Mouse (Mus musculus) small intestine, adult 2 months (tissue): ENCODE measurements around the gene Rpl39. TPM values are rescaled to one million over a fixed set of nuclear protein-coding genes. Genes with fewer than 3 reads are reported as not detected.

Experiments used
- H3K27ac ChIP-seq: fragments of 200-500 bp; 2 replicates; pipeline ENCODE4 v1.5.1; 2012; ENCODE audit warnings: low read depth, low read length, control low read depth, inconsistent platforms; ENCODE audit not compliant: insufficient read depth
- H3K27me3 ChIP-seq: fragments of 200-500 bp; 2 replicates; pipeline ENCODE4 v1.6.1; 2012; ENCODE audit warnings: mild to moderate bottlenecking, moderate library complexity, low read length, inconsistent platforms; ENCODE audit not compliant: control insufficient read depth, insufficient read depth
- H3K36me3 ChIP-seq: fragments of 200-500 bp; 2 replicates; pipeline ENCODE4 v1.6.1; 2012; ENCODE audit warnings: mild to moderate bottlenecking, low read length, control low read depth, inconsistent platforms; ENCODE audit not compliant: control insufficient read depth, insufficient read depth
- H3K4me1 ChIP-seq: fragments of 200-500 bp; 2 replicates; pipeline ENCODE4 v1.6.1; 2012; ENCODE audit warnings: low read length, inconsistent platforms, mixed read lengths; ENCODE audit not compliant: control insufficient read depth, insufficient read depth, insufficient read length
- H3K4me3 ChIP-seq: fragments of 200-500 bp; 2 replicates; pipeline ENCODE4 v1.5.1; 2012; ENCODE audit warnings: low read depth, mild to moderate bottlenecking, control low read depth, inconsistent platforms, low read length, moderate library complexity
- CTCF ChIP-seq: fragments of 200-500 bp; IDR thresholded peaks from 2 replicates; pipeline ENCODE4 v1.5.1; 2012; ENCODE audit warnings: low read depth, mild to moderate bottlenecking, control low read depth, inconsistent platforms, low read length, moderate library complexity, mixed read lengths; ENCODE audit not compliant: insufficient replicate concordance, insufficient read length; ENCODE audit errors: extremely low read depth
- POLR2A ChIP-seq: fragments of 200-500 bp; IDR thresholded peaks from 2 replicates; pipeline ENCODE4 v1.6.1; 2012; ENCODE audit warnings: low read depth, mild to moderate bottlenecking, control low read depth, inconsistent platforms, low read length, moderate library complexity
- WGBS: fragments of 180-500 bp; shearing (Covaris S2); methylation state at CpG from one replicate; pipeline ENCODE4 v1.1.7; 2018; 5-methylcytosine and 5-hydroxymethylcytosine counted together
- polyA plus RNA-seq: library from polyadenylated mRNA; depleted of rRNA; stranded (reverse); fragments of >200 nt; gene quantifications from 2 replicates; pipeline ENCODE4 v1.2.3, GENCODE M21; 2012

Gene Rpl39
- polyA plus RNA-seq, 1 experiment = 4.4 TPM

DNA sequence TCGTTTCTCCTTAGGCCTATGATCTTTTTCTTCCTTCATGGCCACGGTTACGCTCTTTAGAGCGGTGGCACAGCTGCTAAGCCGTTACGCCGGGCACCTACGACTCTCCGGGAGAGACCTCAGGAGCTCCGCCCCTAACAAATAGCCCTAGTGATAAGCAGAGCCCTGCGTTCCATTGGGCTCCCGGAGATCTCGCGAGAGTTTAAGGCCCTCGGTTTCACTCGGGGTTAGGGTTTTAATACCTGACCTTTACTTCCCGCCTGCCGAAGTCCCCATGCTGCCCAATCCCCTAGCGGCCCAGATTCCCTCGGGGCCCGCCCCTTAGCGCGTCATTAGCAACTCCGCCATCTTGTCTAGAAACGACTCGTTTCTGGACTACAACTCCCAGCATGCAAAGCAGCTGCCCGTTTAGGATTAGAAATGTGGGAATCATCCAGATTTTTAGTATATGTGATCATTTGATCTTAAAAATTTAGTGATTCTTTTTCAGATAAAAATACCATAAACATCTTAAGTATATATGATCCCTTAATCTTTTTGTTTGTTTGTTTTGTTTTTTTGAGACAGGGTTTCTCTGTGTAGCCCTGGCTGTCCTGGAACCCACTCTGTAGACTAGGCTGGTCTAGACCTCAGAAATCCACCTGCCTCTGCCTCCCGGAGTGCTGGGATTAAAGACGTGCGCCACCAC, 25.1 kb upstream of the Rpl39 start, which contains the start of gene Upf3b:
Gene Upf3b, minus strand, starts transcription at position 130 of the 688 bp plus-strand sequence.
- peak; percentile 57; the same call in 1 of the 2 replicates for TF ChIP-seq POLR2A
- TF ChIP-seq CTCF = no peak
- Histone ChIP-seq H3K36me3 (0 out of 2 replicates have a peak, but pooled peaks cover 2% of the 10 kb centered on the region), H3K27me3 (no peaks in the 10 kb centered on the region), H3K27ac (peak within 1 kb of the TSS; percentile 91), H3K4me3 (peak within 1 kb of the TSS; percentile 94), H3K4me1 (0 out of 2 replicates have a peak, but pooled peaks cover 2% of the 10 kb centered on the region)
- WGBS = 10% methylated on average over 30 of the region's 30 CpGs

DNA sequence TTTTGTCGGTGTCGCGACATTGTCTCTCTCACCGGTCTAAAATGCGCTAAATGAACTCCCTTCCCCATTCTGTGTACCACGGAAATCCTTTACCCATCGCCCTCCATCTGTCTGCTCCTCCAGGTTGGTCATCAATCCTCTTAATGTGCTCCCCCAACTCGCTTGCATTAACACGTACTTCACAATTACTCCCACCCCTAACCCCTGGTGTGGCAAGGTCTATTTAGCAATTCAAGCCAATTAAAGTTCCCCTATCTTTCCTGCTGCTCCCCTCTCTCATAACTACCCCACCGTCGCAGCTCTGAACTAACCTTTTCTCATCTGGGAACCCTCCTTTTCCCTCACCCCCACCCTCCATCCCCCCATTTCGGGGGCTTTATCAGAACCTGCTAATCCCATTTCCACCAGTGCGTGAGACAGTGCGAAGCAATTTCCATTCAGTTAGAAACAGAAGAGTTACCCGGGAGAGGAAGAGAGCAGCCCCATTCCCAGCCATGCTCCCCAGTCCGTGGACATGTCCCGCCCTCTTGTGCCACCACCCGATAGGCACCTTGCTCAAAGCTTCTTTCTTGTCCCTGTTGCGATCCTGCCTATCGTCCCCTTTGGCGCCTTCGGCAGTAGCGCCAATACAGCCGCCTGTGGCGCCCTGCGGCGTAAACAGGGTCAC, 24.5 kb upstream of the Rpl39 start:
- TF ChIP-seq POLR2A (no peak), CTCF (no peak)
- Histone ChIP-seq H3K4me1 (0 out of 2 replicates have a peak, but pooled peaks cover 2% of the 10 kb centered on the region), H3K27ac (peak overlapping the region; percentile 91), H3K36me3 (0 out of 2 replicates have a peak, but pooled peaks cover 3% of the 10 kb centered on the region), H3K4me3 (peak overlapping the region; percentile 94), H3K27me3 (no peaks in the 10 kb centered on the region)
- 6% methylated on average over 27 of the region's 27 CpGs for WGBS

DNA sequence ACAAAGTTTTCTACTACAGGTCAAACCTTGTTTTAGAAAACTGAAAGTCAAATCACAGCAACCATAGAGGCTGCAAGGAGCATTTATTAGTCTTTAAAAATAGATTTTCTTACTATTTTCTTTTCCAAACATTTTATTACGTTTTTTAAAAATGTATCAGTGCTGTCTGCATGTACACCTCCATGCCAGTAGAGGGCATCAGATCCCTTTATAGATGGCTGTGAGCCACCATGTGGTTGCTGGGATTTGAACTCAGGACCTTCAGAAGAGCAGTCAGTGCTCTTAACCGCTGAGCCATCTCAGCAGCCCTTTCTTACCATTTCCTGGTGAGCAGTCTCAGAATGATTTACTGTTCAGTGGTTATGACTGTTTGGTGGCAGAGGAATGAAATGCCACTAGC, 18.6 kb upstream of the Rpl39 start:
- WGBS = 68% methylated on average over 2 of the region's 2 CpGs
- Histone ChIP-seq H3K4me1 (no peaks in the 10 kb centered on the region), H3K4me3 (no peak overlapping the region), H3K36me3 (0 out of 2 replicates have a peak, but pooled peaks cover 6% of the 10 kb centered on the region), H3K27me3 (no peaks in the 10 kb centered on the region), H3K27ac (no peak overlapping the region)
- no peak for TF ChIP-seq POLR2A
- peak; percentile 26; the same call in 1 of the 2 replicates for TF ChIP-seq CTCF

DNA sequence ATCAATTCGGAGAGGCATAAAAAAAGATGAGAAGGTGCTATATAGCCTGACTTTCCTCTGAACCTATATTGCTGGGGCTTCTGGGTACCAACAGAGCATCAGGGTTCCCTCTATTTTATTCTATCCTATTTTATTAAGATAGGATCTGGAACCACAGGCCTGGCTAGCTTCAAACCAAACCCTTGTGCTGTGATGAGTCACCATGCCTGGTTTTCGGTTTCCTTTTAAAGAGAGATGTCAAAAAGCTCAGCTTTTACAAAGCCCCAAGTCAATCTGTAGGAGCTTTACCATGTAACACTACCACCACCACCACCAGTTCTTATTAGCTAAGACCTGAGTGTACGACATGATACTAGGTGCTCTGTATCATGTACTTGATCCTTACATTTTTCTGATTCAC, 13.5 kb upstream of the Rpl39 start:
- H3K27ac ChIP-seq = no peak overlapping the region
- H3K4me3 ChIP-seq = no peak overlapping the region
- 97% methylated on average over 3 of the region's 3 CpGs for WGBS
- TF ChIP-seq POLR2A (no peak), CTCF (no peak)
- H3K4me1 ChIP-seq = no peaks in the 10 kb centered on the region
- peaks cover 18% of the 10 kb centered on the region for H3K36me3 ChIP-seq
- no peaks in the 10 kb centered on the region for H3K27me3 ChIP-seq

DNA sequence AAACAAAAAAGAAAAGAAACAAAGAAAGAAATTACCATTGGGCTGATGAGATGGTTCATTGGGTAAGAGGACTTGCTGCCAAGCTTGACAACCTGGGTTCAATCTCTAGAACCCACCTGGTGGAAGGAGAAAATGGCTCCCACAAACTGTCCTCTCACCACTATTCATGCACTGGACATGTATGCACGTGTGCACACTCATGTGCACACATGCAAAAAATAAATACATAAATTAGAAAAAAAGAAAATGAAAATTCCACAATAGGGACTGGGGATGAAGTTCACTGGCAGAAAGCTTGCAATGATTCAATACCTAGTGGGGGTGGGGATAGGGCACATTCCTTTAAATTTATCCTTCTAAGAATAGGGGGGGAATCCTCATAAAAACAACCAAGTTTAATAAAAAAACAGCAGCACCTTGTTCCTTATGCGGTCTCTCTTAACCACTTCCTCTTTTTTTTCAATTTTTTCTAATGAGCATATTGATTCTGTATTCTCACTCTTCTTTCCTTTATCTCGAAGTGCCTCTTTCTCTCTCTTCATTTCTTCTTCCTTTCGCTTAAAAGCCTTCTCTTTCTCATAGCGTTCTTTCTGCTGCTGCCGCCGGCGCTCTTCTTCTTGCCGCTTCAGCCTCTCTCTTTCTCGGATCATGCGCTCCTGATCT, 10.0 kb upstream of the Rpl39 start:
- H3K27ac ChIP-seq = no peak overlapping the region
- 83% methylated on average over 11 of the region's 11 CpGs for WGBS
- H3K4me3 ChIP-seq = peak overlapping the region; percentile 13; the same call in 1 of the 2 replicates
- peaks cover 26% of the 10 kb centered on the region for H3K36me3 ChIP-seq
- no peaks in the 10 kb centered on the region for H3K4me1 ChIP-seq
- TF ChIP-seq POLR2A (no peak), CTCF (no peak)
- H3K27me3 ChIP-seq = no peaks in the 10 kb centered on the region

DNA sequence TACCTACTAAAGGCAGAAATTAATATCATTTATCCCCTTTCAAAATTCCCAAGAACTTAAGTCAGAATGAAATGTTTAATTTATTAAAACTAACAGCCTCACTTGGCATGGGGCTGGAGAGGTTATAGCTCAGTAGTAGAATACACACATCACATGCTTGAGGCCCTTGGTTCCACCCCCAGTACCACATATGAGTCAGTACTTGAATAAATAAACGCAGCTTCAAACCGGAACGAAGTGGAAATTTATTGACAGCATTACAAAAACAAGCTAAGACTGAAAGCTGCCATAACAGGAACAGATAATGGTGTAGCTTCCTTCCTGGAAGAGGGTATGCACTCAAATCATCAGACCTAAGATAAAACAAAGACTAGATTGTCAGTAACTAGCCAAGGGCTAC, 6.3 kb upstream of the Rpl39 start:
- Histone ChIP-seq H3K36me3 (peaks cover 21% of the 10 kb centered on the region), H3K27ac (no peak overlapping the region), H3K4me1 (no peaks in the 10 kb centered on the region), H3K27me3 (no peaks in the 10 kb centered on the region), H3K4me3 (no peak overlapping the region)
- TF ChIP-seq POLR2A (no peak), CTCF (no peak)
- 70% methylated on average over 3 of the region's 3 CpGs for WGBS

DNA sequence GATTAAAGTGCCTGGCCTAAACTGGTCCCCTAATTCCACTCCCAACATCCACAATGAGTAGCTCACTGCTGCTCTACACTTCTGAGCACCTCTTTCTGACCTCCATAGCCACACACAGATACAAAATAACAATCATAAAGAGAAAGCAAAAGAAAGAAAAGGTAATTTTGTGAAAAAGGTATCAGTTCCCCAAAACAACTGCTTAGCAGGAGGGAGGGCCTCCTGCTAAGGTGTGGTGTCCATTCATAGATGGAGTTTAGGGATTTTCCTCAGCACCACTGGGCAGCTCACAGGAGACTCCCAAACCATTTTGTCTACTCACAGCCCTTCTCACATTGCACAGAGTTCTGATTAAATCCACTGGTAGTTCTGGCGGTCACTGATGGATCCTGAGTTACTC, 3.6 kb upstream of the Rpl39 start:
- TF ChIP-seq POLR2A = no peak
- no peak for TF ChIP-seq CTCF
- Histone ChIP-seq H3K4me3 (no peak overlapping the region), H3K27me3 (no peaks in the 10 kb centered on the region), H3K36me3 (peaks cover 11% of the 10 kb centered on the region), H3K27ac (no peak overlapping the region), H3K4me1 (no peaks in the 10 kb centered on the region)
- WGBS = 88% methylated on average over 1 of the region's 1 CpGs
